Mouse (Mus musculus): ENCODE measurements at regions not wholly inside any gene's neighbourhood (a gene's known extent, or its start where the extent isn't known, plus 50 kb on each side); places are given as distances from the start of the nearest gene placed in this dataset.

- H3K4me2 ChIP-seq (replicated peaks): no peak overlapping the region
- no peaks in the 10 kb centered on the region for H3K36me3 ChIP-seq
- ATAC-seq (ENCODE audit: insufficient number of reproducible peaks, insufficient read depth, low FRiP score, low TSS enrichment): no peak
- no peak overlapping the region for H3K4me3 ChIP-seq
- H3K9ac ChIP-seq: no peak overlapping the region
- H3K27ac ChIP-seq: no peak overlapping the region
- H3K4me1 ChIP-seq: no peaks in the 10 kb centered on the region
- H3K9me3 ChIP-seq: 0 out of 2 replicates have a peak, but pooled peaks cover 2% of the 10 kb centered on the region
- H3K27me3 ChIP-seq: no peaks in the 10 kb centered on the region
Measured at GRCm38 (mm10) chr1:184553791-184554190, 178.6 kb downstream of the Hlx start.

- Histone ChIP-seq H3K27me3 (no peaks in the 10 kb centered on the region), H3K4me1 (no peaks in the 10 kb centered on the region), H3K9ac (no peak overlapping the region), H3K4me3 (no peak overlapping the region), H3K4me2 (replicated peaks) (no peak overlapping the region), H3K27ac (no peak overlapping the region), H3K36me3 (no peaks in the 10 kb centered on the region), H3K9me3 (no peaks in the 10 kb centered on the region)
- 86% methylated on average over 2 of the region's 2 CpGs for WGBS
- ATAC-seq (ENCODE audit: insufficient number of reproducible peaks, insufficient read depth, low FRiP score, low TSS enrichment): no peak
Measured at GRCm38 (mm10) chr1:184550491-184550890, 181.9 kb downstream of the Hlx start.

- Histone ChIP-seq H3K27ac (no peak overlapping the region), H3K9me3 (no peaks in the 10 kb centered on the region), H3K36me3 (no peaks in the 10 kb centered on the region), H3K4me2 (replicated peaks) (no peak overlapping the region), H3K4me3 (no peak overlapping the region), H3K4me1 (no peaks in the 10 kb centered on the region), H3K27me3 (no peaks in the 10 kb centered on the region), H3K9ac (no peak overlapping the region)
- WGBS: 86% methylated on average over 15 of the region's 15 CpGs
- ATAC-seq (ENCODE audit: insufficient number of reproducible peaks, insufficient read depth, low FRiP score, low TSS enrichment): no peak
Measured at GRCm38 (mm10) chr1:184547650-184548235, 184.7 kb downstream of the Hlx start.

GRCm38 (mm10) chr1:184546140-184546661 lies 186.2 kb downstream of the Hlx start:
- no peaks in the 10 kb centered on the region for H3K36me3 ChIP-seq
- 93% methylated on average over 5 of the region's 5 CpGs for WGBS
- H3K27me3 ChIP-seq: no peaks in the 10 kb centered on the region
- H3K4me2 ChIP-seq (replicated peaks): no peak overlapping the region
- H3K9ac ChIP-seq: no peak overlapping the region
- H3K9me3 ChIP-seq: no peaks in the 10 kb centered on the region
- no peak for ATAC-seq (ENCODE audit: insufficient number of reproducible peaks, insufficient read depth, low FRiP score, low TSS enrichment)
- H3K4me3 ChIP-seq: no peak overlapping the region
- H3K27ac ChIP-seq: no peak overlapping the region
- no peaks in the 10 kb centered on the region for H3K4me1 ChIP-seq

GRCm38 (mm10) chr1:184545111-184545510 lies 187.3 kb downstream of the Hlx start:
- Histone ChIP-seq H3K9ac (no peak overlapping the region), H3K9me3 (no peaks in the 10 kb centered on the region), H3K27me3 (no peaks in the 10 kb centered on the region), H3K4me2 (replicated peaks) (no peak overlapping the region), H3K4me1 (no peaks in the 10 kb centered on the region), H3K27ac (no peak overlapping the region), H3K36me3 (no peaks in the 10 kb centered on the region), H3K4me3 (no peak overlapping the region)
- no peak for ATAC-seq (ENCODE audit: insufficient number of reproducible peaks, insufficient read depth, low FRiP score, low TSS enrichment)
- WGBS: 60% methylated on average over 4 of the region's 4 CpGs

- ATAC-seq (ENCODE audit: insufficient number of reproducible peaks, insufficient read depth, low FRiP score, low TSS enrichment): no peak
- Histone ChIP-seq H3K9ac (no peak overlapping the region), H3K9me3 (no peaks in the 10 kb centered on the region), H3K4me3 (no peak overlapping the region), H3K27ac (no peak overlapping the region), H3K27me3 (no peaks in the 10 kb centered on the region), H3K4me1 (no peaks in the 10 kb centered on the region), H3K36me3 (no peaks in the 10 kb centered on the region), H3K4me2 (replicated peaks) (no peak overlapping the region)
- 89% methylated on average over 11 of the region's 11 CpGs for WGBS
Measured at GRCm38 (mm10) chr1:184542321-184543115, 189.9 kb downstream of the Hlx start.

- H3K9ac ChIP-seq: no peak overlapping the region
Measured at GRCm38 (mm10) chr1:184539818-184540217, 192.6 kb downstream of the Hlx start.

GRCm38 (mm10) chr1:184536311-184537200 lies 195.9 kb downstream of the Hlx start:
- H3K9ac ChIP-seq: no peak overlapping the region
- H3K27me3 ChIP-seq: no peaks in the 10 kb centered on the region
- H3K4me3 ChIP-seq: no peak overlapping the region
- H3K27ac ChIP-seq: no peak overlapping the region
- 83% methylated on average over 11 of the region's 11 CpGs for WGBS
- H3K4me2 ChIP-seq (replicated peaks): no peak overlapping the region
- no peaks in the 10 kb centered on the region for H3K9me3 ChIP-seq
- no peaks in the 10 kb centered on the region for H3K36me3 ChIP-seq
- ATAC-seq (ENCODE audit: insufficient number of reproducible peaks, insufficient read depth, low FRiP score, low TSS enrichment): no peak
- no peaks in the 10 kb centered on the region; the same call in 1 of the 2 replicates for H3K4me1 ChIP-seq

More at GRCm38 (mm10) chr1:184539818-184540217, 192.6 kb downstream of the Hlx start:
- no peak overlapping the region for H3K4me3 ChIP-seq
- no peak overlapping the region for H3K4me2 ChIP-seq (replicated peaks)
- H3K27ac ChIP-seq: no peak overlapping the region
- no peak for ATAC-seq (ENCODE audit: insufficient number of reproducible peaks, insufficient read depth, low FRiP score, low TSS enrichment)
- no peaks in the 10 kb centered on the region for H3K9me3 ChIP-seq
- H3K36me3 ChIP-seq: no peaks in the 10 kb centered on the region
- WGBS: 55% methylated on average over 7 of the region's 7 CpGs
- H3K27me3 ChIP-seq: no peaks in the 10 kb centered on the region
- H3K4me1 ChIP-seq: no peaks in the 10 kb centered on the region

- ATAC-seq (ENCODE audit: insufficient number of reproducible peaks, insufficient read depth, low FRiP score, low TSS enrichment): no peak
- Histone ChIP-seq H3K4me3 (no peak overlapping the region), H3K4me1 (no peaks in the 10 kb centered on the region; the same call in 1 of the 2 replicates), H3K27me3 (no peaks in the 10 kb centered on the region), H3K9ac (no peak overlapping the region), H3K4me2 (replicated peaks) (no peak overlapping the region), H3K9me3 (no peaks in the 10 kb centered on the region), H3K27ac (no peak overlapping the region), H3K36me3 (no peaks in the 10 kb centered on the region)
- 89% methylated on average over 3 of the region's 3 CpGs for WGBS
Measured at GRCm38 (mm10) chr1:184535691-184536090, 196.7 kb downstream of the Hlx start.

- Histone ChIP-seq H3K27ac (no peak overlapping the region), H3K9ac (no peak overlapping the region), H3K9me3 (no peaks in the 10 kb centered on the region), H3K4me1 (no peaks in the 10 kb centered on the region; the same call in 1 of the 2 replicates), H3K4me2 (replicated peaks) (no peak overlapping the region), H3K36me3 (no peaks in the 10 kb centered on the region), H3K4me3 (no peak overlapping the region), H3K27me3 (no peaks in the 10 kb centered on the region)
- 87% methylated on average over 4 of the region's 4 CpGs for WGBS
- no peak for ATAC-seq (ENCODE audit: insufficient number of reproducible peaks, insufficient read depth, low FRiP score, low TSS enrichment)
Measured at GRCm38 (mm10) chr1:184534511-184534910, 197.9 kb downstream of the Hlx start.

- no peak for ATAC-seq (ENCODE audit: insufficient number of reproducible peaks, insufficient read depth, low FRiP score, low TSS enrichment)
- WGBS: 73% methylated on average over 5 of the region's 5 CpGs
- Histone ChIP-seq H3K9me3 (no peaks in the 10 kb centered on the region), H3K9ac (no peak overlapping the region), H3K4me3 (no peak overlapping the region), H3K4me1 (no peaks in the 10 kb centered on the region; the same call in 1 of the 2 replicates), H3K27ac (no peak overlapping the region), H3K27me3 (no peaks in the 10 kb centered on the region), H3K36me3 (no peaks in the 10 kb centered on the region), H3K4me2 (replicated peaks) (no peak overlapping the region)
Measured at GRCm38 (mm10) chr1:184533870-184534269, 198.5 kb downstream of the Hlx start.
